Mouse (Mus musculus): ENCODE measurements around the gene Plcxd2.

Plcxd2 gene

GRCm38 (mm10) chr16:45937381-45937780, 72.6 kb downstream of the Plcxd2 start:
- DNase-seq (ENCODE audit: low spot score): no peak

- DNase-seq (ENCODE audit: low spot score): no peak
These were observed 73.5 kb downstream of the Plcxd2 start for GRCm38 (mm10) chr16:45936521-45936920.

- DNase-seq (ENCODE audit: low spot score): no peak
These were observed 74.0 kb downstream of the Plcxd2 start for GRCm38 (mm10) chr16:45935956-45936483.

GRCm38 (mm10) chr16:45934721-45935407, 75.2 kb downstream of the Plcxd2 start:
- DNase-seq (ENCODE audit: low spot score): no peak

GRCm38 (mm10) chr16:45930308-45930707, 79.7 kb downstream of the Plcxd2 start:
- DNase-seq (ENCODE audit: low spot score): no peak

GRCm38 (mm10) chr16:45928090-45928489, 81.9 kb downstream of the Plcxd2 start:
- no peak for DNase-seq (ENCODE audit: low spot score)

- no peak for DNase-seq (ENCODE audit: low spot score)
These were observed 82.4 kb downstream of the Plcxd2 start for GRCm38 (mm10) chr16:45927601-45928000.

GRCm38 (mm10) chr16:45926875-45927274, 83.1 kb downstream of the Plcxd2 start:
- no peak for DNase-seq (ENCODE audit: low spot score)

- no peak for DNase-seq (ENCODE audit: low spot score)
These were observed 86.1 kb downstream of the Plcxd2 start for GRCm38 (mm10) chr16:45923731-45924424.

- no peak for DNase-seq (ENCODE audit: low spot score)
These were observed 87.3 kb downstream of the Plcxd2 start for GRCm38 (mm10) chr16:45922546-45923229.

GRCm38 (mm10) chr16:45919572-45919971, 90.4 kb downstream of the Plcxd2 start:
- DNase-seq (ENCODE audit: low spot score): no peak
